Mouse (Mus musculus): Measurements from ENCODE around the gene Gnaq. TPM values are rescaled to one million over a fixed set of nuclear protein-coding genes. Genes with fewer than 3 reads are reported as not detected.

The Gnaq gene
- polyA plus RNA-seq, 1 experiment from 2014 or later: 5.3 TPM

DNA sequence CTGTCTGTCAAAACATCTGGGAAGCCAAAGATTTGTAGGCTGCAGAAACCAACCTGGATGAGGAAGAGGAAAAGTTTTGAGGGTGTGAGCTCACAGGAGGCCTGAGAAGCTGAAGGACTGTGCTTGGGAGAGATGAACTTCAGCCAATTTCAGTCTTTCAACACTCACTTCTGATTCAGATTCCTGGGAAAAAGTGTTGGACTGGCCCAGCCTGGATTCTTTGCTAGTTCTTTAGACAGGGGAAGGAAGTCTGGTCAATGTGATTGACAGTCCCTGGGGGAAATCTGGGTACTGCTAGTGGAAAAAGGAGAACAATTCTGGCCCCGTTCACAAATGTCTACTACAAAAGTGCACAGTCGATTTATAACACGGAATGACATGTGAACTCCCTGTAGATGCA lies 89.9 kb downstream of the Gnaq start:
- WGBS (ENCODE audit: insufficient replicate concordance): 51% methylated on average over 3 of the region's 3 CpGs
- H3K4me1 ChIP-seq (ENCODE audit: insufficient read depth): no peaks in the 10 kb centered on the region
- ATAC-seq (no peak), DNase-seq (no peak)
- H3K4me3 ChIP-seq (ENCODE audit: low read depth, low read length): no peak overlapping the region
- no peaks in the 10 kb centered on the region for H3K27me3 ChIP-seq (ENCODE audit: insufficient read depth, low read length)
- TF ChIP-seq EP300 (IDR thresholded peaks at IDR 0.05; ENCODE audit: low read depth) (no peak), CTCF (IDR thresholded peaks at IDR 0.05; ENCODE audit: low read depth) (no peak)
- peaks cover 15% of the 10 kb centered on the region; the same call in 1 of the 2 replicates for H3K36me3 ChIP-seq (replicated peaks; ENCODE audit: insufficient read depth, low read length)
- H3K27ac ChIP-seq (ENCODE audit: low read depth): no peak overlapping the region
- no peak overlapping the region for H3K9ac ChIP-seq (replicated peaks)
- H3K9me3 ChIP-seq (ENCODE audit: low read length): no peaks in the 10 kb centered on the region
- no peak overlapping the region for H3K4me2 ChIP-seq (ENCODE audit: low read depth, low read length)

- no peak overlapping the region for H3K4me2 ChIP-seq (ENCODE audit: low read depth, low read length)
- ATAC-seq (no peak), DNase-seq (no peak)
- H3K27me3 ChIP-seq (ENCODE audit: insufficient read depth, low read length): no peaks in the 10 kb centered on the region
- TF ChIP-seq CTCF (IDR thresholded peaks at IDR 0.05; ENCODE audit: low read depth) (no peak), EP300 (IDR thresholded peaks at IDR 0.05; ENCODE audit: low read depth) (no peak)
- no peak overlapping the region for H3K9ac ChIP-seq (replicated peaks)
- H3K4me3 ChIP-seq (ENCODE audit: low read depth, low read length): no peak overlapping the region
- no peaks in the 10 kb centered on the region for H3K4me1 ChIP-seq (ENCODE audit: insufficient read depth)
- WGBS (ENCODE audit: insufficient replicate concordance): 90% methylated on average over 3 of the region's 3 CpGs
- no peak overlapping the region for H3K27ac ChIP-seq (ENCODE audit: low read depth)
- H3K36me3 ChIP-seq (replicated peaks; ENCODE audit: insufficient read depth, low read length): peaks cover 15% of the 10 kb centered on the region; the same call in 1 of the 2 replicates
- no peaks in the 10 kb centered on the region for H3K9me3 ChIP-seq (ENCODE audit: low read length)
Measured at GRCm38 (mm10) chr19:16223126-16223525, 90.5 kb downstream of the Gnaq start.

DNA sequence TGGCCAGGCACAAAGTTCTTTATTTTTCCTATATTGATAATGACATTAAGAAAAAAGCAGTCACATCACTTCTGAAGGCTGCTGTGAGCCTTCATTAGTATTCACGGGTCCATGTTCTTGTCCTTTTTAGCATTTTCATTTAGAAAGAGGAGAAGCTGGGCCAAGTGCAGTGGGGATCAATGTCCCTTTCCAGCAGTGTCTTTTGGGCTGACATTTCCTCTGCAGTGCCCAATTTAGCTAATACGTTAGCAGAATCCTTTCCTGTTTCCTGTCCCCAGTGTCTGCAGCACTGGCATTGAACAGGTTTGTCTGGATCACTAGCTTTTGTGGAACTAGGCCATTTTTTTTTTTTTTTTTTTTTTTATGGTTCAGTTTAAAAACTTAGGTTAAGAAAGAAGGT lies 92.2 kb downstream of the Gnaq start:
- ATAC-seq (no peak), DNase-seq (no peak)
- Histone ChIP-seq H3K36me3 (replicated peaks; ENCODE audit: insufficient read depth, low read length) (peaks cover 13% of the 10 kb centered on the region; the same call in 1 of the 2 replicates), H3K27me3 (ENCODE audit: insufficient read depth, low read length) (no peaks in the 10 kb centered on the region), H3K9ac (replicated peaks) (no peak overlapping the region), H3K27ac (ENCODE audit: low read depth) (no peak overlapping the region), H3K4me2 (ENCODE audit: low read depth, low read length) (no peak overlapping the region), H3K4me3 (ENCODE audit: low read depth, low read length) (no peak overlapping the region), H3K9me3 (ENCODE audit: low read length) (no peaks in the 10 kb centered on the region), H3K4me1 (ENCODE audit: insufficient read depth) (no peaks in the 10 kb centered on the region)
- no peak for TF ChIP-seq CTCF (IDR thresholded peaks at IDR 0.05; ENCODE audit: low read depth)
- TF ChIP-seq EP300 (IDR thresholded peaks at IDR 0.05; ENCODE audit: low read depth): no peak
- WGBS (ENCODE audit: insufficient replicate concordance): 29% methylated on average over 2 of the region's 2 CpGs

- no peak for DNase-seq
- H3K9me3 ChIP-seq (ENCODE audit: low read length): no peaks in the 10 kb centered on the region
- TF ChIP-seq EP300 (IDR thresholded peaks at IDR 0.05; ENCODE audit: low read depth): no peak
- no peak for TF ChIP-seq CTCF (IDR thresholded peaks at IDR 0.05; ENCODE audit: low read depth)
- no peak overlapping the region for H3K27ac ChIP-seq (ENCODE audit: low read depth)
- WGBS (ENCODE audit: insufficient replicate concordance): 47% methylated on average over 1 of the region's 1 CpGs
- no peak overlapping the region for H3K4me2 ChIP-seq (ENCODE audit: low read depth, low read length)
- H3K36me3 ChIP-seq (replicated peaks; ENCODE audit: insufficient read depth, low read length): no peaks in the 10 kb centered on the region
- no peaks in the 10 kb centered on the region; the same call in 1 of the 2 replicates for H3K4me1 ChIP-seq (ENCODE audit: insufficient read depth)
- H3K9ac ChIP-seq (replicated peaks): no peak overlapping the region
- H3K27me3 ChIP-seq (ENCODE audit: insufficient read depth, low read length): no peaks in the 10 kb centered on the region
- H3K4me3 ChIP-seq (ENCODE audit: low read depth, low read length): no peak overlapping the region
- no peak for ATAC-seq
Measured at GRCm38 (mm10) chr19:16231584-16231983, 99.0 kb downstream of the Gnaq start.

- Histone ChIP-seq H3K4me3 (ENCODE audit: low read depth, low read length) (no peak overlapping the region), H3K4me1 (ENCODE audit: insufficient read depth) (no peaks in the 10 kb centered on the region; the same call in 1 of the 2 replicates), H3K4me2 (ENCODE audit: low read depth, low read length) (no peak overlapping the region), H3K36me3 (replicated peaks; ENCODE audit: insufficient read depth, low read length) (no peaks in the 10 kb centered on the region), H3K27me3 (ENCODE audit: insufficient read depth, low read length) (no peaks in the 10 kb centered on the region), H3K9ac (replicated peaks) (no peak overlapping the region), H3K27ac (ENCODE audit: low read depth) (no peak overlapping the region), H3K9me3 (ENCODE audit: low read length) (no peaks in the 10 kb centered on the region)
- no peak for DNase-seq
- WGBS (ENCODE audit: insufficient replicate concordance): 84% methylated on average over 8 of the region's 8 CpGs
- ATAC-seq: no peak
- no peak for TF ChIP-seq CTCF (IDR thresholded peaks at IDR 0.05; ENCODE audit: low read depth)
- TF ChIP-seq EP300 (IDR thresholded peaks at IDR 0.05; ENCODE audit: low read depth): no peak
Measured at GRCm38 (mm10) chr19:16235594-16235993, 103.0 kb downstream of the Gnaq start.

DNA sequence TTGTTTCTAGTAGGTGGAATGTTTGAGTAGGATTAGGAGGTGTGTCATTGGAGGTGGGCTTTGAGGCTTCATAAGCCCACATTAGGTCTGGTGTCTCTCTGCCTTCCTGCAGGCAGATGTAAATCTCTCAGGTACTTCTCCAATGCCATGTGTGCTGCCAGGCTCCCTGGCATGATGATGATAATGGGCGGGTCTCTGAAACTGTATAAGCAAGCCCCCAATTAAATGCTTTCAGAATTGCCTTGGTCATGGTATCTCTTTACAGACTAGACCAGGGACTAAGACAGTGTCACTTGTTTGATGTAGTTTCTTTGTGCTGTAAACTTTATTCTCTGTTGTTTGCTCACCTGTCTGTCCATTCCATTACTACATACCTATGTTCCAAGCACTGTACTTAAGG lies 104.4 kb downstream of the Gnaq start:
- no peak overlapping the region for H3K4me2 ChIP-seq (ENCODE audit: low read depth, low read length)

DNA sequence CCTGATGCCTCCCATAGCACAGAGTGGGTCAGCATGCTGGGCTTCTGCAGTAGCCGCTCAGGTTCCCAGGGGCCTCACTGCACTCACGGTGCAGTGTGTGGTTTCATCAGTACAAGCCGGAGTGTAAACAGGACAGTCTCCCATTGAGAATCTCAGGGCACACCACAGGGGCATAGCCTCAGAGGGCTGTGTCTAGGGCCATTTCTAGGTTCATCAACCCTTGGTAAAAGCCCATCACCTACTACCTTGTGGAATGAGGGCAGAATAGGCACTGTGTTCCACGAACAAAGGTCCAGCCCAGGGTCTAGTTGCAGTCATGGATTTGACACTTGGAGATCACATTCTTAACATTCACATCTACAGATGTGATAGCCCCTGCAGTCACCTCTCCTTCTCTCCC lies 105.4 kb downstream of the Gnaq start:
- no peaks in the 10 kb centered on the region for H3K27me3 ChIP-seq (ENCODE audit: insufficient read depth, low read length)
- no peak for ATAC-seq
- TF ChIP-seq CTCF (IDR thresholded peaks at IDR 0.05; ENCODE audit: low read depth) (no peak), EP300 (IDR thresholded peaks at IDR 0.05; ENCODE audit: low read depth) (no peak)
- H3K4me2 ChIP-seq (ENCODE audit: low read depth, low read length): no peak overlapping the region
- WGBS (ENCODE audit: insufficient replicate concordance): 58% methylated on average over 4 of the region's 4 CpGs
- H3K4me3 ChIP-seq (ENCODE audit: low read depth, low read length): no peak overlapping the region
- H3K4me1 ChIP-seq (ENCODE audit: insufficient read depth): no peaks in the 10 kb centered on the region; the same call in 1 of the 2 replicates
- DNase-seq: no peak
- no peaks in the 10 kb centered on the region for H3K9me3 ChIP-seq (ENCODE audit: low read length)
- no peak overlapping the region for H3K27ac ChIP-seq (ENCODE audit: low read depth)
- no peak overlapping the region for H3K9ac ChIP-seq (replicated peaks)
- no peaks in the 10 kb centered on the region for H3K36me3 ChIP-seq (replicated peaks; ENCODE audit: insufficient read depth, low read length)

More for the DNA sequence above, 104.4 kb downstream of the Gnaq start:
- ATAC-seq: no peak
- H3K4me3 ChIP-seq (ENCODE audit: low read depth, low read length): no peak overlapping the region
- H3K9me3 ChIP-seq (ENCODE audit: low read length): no peaks in the 10 kb centered on the region
- no peak overlapping the region for H3K9ac ChIP-seq (replicated peaks)
- H3K27me3 ChIP-seq (ENCODE audit: insufficient read depth, low read length): no peaks in the 10 kb centered on the region
- no peaks in the 10 kb centered on the region; the same call in 1 of the 2 replicates for H3K4me1 ChIP-seq (ENCODE audit: insufficient read depth)
- 71% methylated on average over 1 of the region's 1 CpGs for WGBS (ENCODE audit: insufficient replicate concordance)
- no peak for DNase-seq
- H3K36me3 ChIP-seq (replicated peaks; ENCODE audit: insufficient read depth, low read length): no peaks in the 10 kb centered on the region
- H3K27ac ChIP-seq (ENCODE audit: low read depth): no peak overlapping the region
- TF ChIP-seq EP300 (IDR thresholded peaks at IDR 0.05; ENCODE audit: low read depth): no peak
- TF ChIP-seq CTCF (IDR thresholded peaks at IDR 0.05; ENCODE audit: low read depth): no peak
